Mouse (Mus musculus) CD4-positive, CD25-positive, alpha-beta regulatory T cell, adult 2 months (primary cell): ENCODE data around the gene Trim31.

ENCODE experiments used
- DNase-seq: peaks from one replicate; pipeline ENCODE4 v3.0.0-alpha.2; 2012; ENCODE audit warnings: low read depth, low spot score

Gene Trim31

GRCm38 (mm10) chr17:36944121-36944775 lies 46.3 kb downstream of the Trim31 start:
- peak; percentile 63 for DNase-seq

GRCm38 (mm10) chr17:36947051-36947819 lies 49.3 kb downstream of the Trim31 start:
- DNase-seq: peak; percentile 60

- no peak for DNase-seq
These were observed 50.4 kb downstream of the Trim31 start for GRCm38 (mm10) chr17:36948286-36948685.

- DNase-seq: no peak
These were observed 51.3 kb downstream of the Trim31 start for GRCm38 (mm10) chr17:36949265-36949664.

- peak; percentile 98 for DNase-seq
These were observed 53.3 kb downstream of the Trim31 start, which contains the start of gene Ppp1r11 for GRCm38 (mm10) chr17:36950981-36951947. Gene Ppp1r11 (minus strand): TSS chr17:36951741.

- DNase-seq: no peak
These were observed 54.7 kb downstream of the Trim31 start for GRCm38 (mm10) chr17:36952631-36953030.

- DNase-seq: no peak
These were observed 55.1 kb downstream of the Trim31 start for GRCm38 (mm10) chr17:36953062-36953461.

GRCm38 (mm10) chr17:36957999-36958743 lies 60.3 kb downstream of the Trim31 start, which contains the start of the genes Znrd1 and Znrd1as:
Gene Znrd1 (minus strand): TSS chr17:36958559.
Gene Znrd1as (plus strand): TSS chr17:36958592.
- DNase-seq: peak; percentile 94

- peak; percentile 29 for DNase-seq
These were observed 61.0 kb downstream of the Trim31 start for GRCm38 (mm10) chr17:36958884-36959283.
